Comparison of ENCODE assay signal across 11 mouse cellular contexts in genomic region chr7:112828016-112828695, GRCm38 (mm10).
DNase-seq lines count a peak whose midpoint lies in the region; ATAC-seq lines count a peak whose summit lies in the region.
"Had no signal": no experiment of that assay in that cellular context is flagged by ENCODE, and none has a peak within 500 bp of the region (broad histone marks: within the 10 kb centered on the region; RNA-seq: fewer than 3 reads in every experiment).

No protein-coding gene starts in this region.

- no peak for DNase-seq in hindbrain, embryonic 10.5 days (ENCODE audit: low spot score)
- no peak for DNase-seq in hindbrain, embryonic 11.5 days (ENCODE audit: low spot score)
- peak; percentile 50 for DNase-seq in adrenal gland, postnatal 14 days
- DNase-seq in kidney, adult 9 months = peak; percentile 93
- peak; percentile 74 for DNase-seq in lung, postnatal 25 days (ENCODE audit: low spot score)
- no peak for DNase-seq in retina, postnatal 1 day
- no peak for DNase-seq in cerebellum, adult 18-20 months
- DNase-seq: thymus, postnatal 25 days had no signal

- no peak for ATAC-seq in hindbrain, embryonic 11.5 days (ENCODE audit: low FRiP score)
- no peak for ATAC-seq in midbrain, embryonic 16.5 days
- ATAC-seq: midbrain, embryonic 15.5 days had no signal

- no peaks in the 10 kb centered on the region for H3K36me3 ChIP-seq in hindbrain, embryonic 10.5 days
- no peaks in the 10 kb centered on the region for H3K36me3 ChIP-seq in hindbrain, embryonic 11.5 days (ENCODE audit: control insufficient read depth, insufficient read depth, low read length)
- no peaks in the 10 kb centered on the region for H3K36me3 ChIP-seq in midbrain, embryonic 16.5 days (ENCODE audit: control insufficient read depth, insufficient read depth, low read length)
- H3K36me3 ChIP-seq: midbrain, embryonic 15.5 days had no signal

- WGBS in hindbrain, embryonic 10.5 days = 69% methylated on average over 10 of the region's 10 CpGs
- WGBS in hindbrain, embryonic 11.5 days = 60% methylated on average over 10 of the region's 10 CpGs
- WGBS in midbrain, embryonic 16.5 days = 59% methylated on average over 10 of the region's 10 CpGs

- H3K27me3 ChIP-seq in hindbrain, embryonic 10.5 days (ENCODE audit: insufficient read depth, poor library complexity, severe bottlenecking) = no peaks in the 10 kb centered on the region
- no peaks in the 10 kb centered on the region for H3K27me3 ChIP-seq in hindbrain, embryonic 11.5 days (ENCODE audit: control insufficient read depth, insufficient read depth, low read length)
- H3K27me3 ChIP-seq in midbrain, embryonic 16.5 days (ENCODE audit: control insufficient read depth, insufficient read depth, low read depth, low read length) = no peaks in the 10 kb centered on the region
- H3K27me3 ChIP-seq: midbrain, embryonic 15.5 days had no signal

- peaks cover 84% of the 10 kb centered on the region for H3K4me1 ChIP-seq in hindbrain, embryonic 10.5 days (replicated peaks)
- peaks cover 19% of the 10 kb centered on the region for H3K4me1 ChIP-seq in hindbrain, embryonic 11.5 days (replicated peaks; ENCODE audit: control insufficient read depth, insufficient read depth, low read length)
- H3K4me1 ChIP-seq in midbrain, embryonic 16.5 days (ENCODE audit: control insufficient read depth, insufficient read depth, low read length) = peaks cover 35% of the 10 kb centered on the region

- H3K9me3 ChIP-seq in hindbrain, embryonic 10.5 days = no peaks in the 10 kb centered on the region
- H3K9me3 ChIP-seq in hindbrain, embryonic 11.5 days (ENCODE audit: control insufficient read depth, low read length) = no peaks in the 10 kb centered on the region
- no peaks in the 10 kb centered on the region for H3K9me3 ChIP-seq in midbrain, embryonic 16.5 days (replicated peaks; ENCODE audit: control insufficient read depth, low read length, poor library complexity, severe bottlenecking)
- H3K9me3 ChIP-seq: midbrain, embryonic 15.5 days had no signal

- H3K4me2 ChIP-seq in hindbrain, embryonic 11.5 days (replicated peaks; ENCODE audit: low read depth, low read length) = no peak overlapping the region
- no peak overlapping the region for H3K4me2 ChIP-seq in midbrain, embryonic 16.5 days (ENCODE audit: low read length)
- H3K4me2 ChIP-seq: midbrain, embryonic 15.5 days had no signal

- no peak overlapping the region for H3K9ac ChIP-seq in hindbrain, embryonic 11.5 days (ENCODE audit: low read depth, low read length)
- no peak overlapping the region for H3K9ac ChIP-seq in midbrain, embryonic 16.5 days (ENCODE audit: low read depth, low read length)
- H3K9ac ChIP-seq: midbrain, embryonic 15.5 days had no signal

- peak overlapping the region; percentile 17 for H3K27ac ChIP-seq in hindbrain, embryonic 10.5 days
- no peak overlapping the region for H3K27ac ChIP-seq in hindbrain, embryonic 11.5 days (ENCODE audit: low read depth, low read length)
- H3K27ac ChIP-seq in midbrain, embryonic 16.5 days (ENCODE audit: low read length) = no peak overlapping the region
- H3K27ac ChIP-seq: left cerebral cortex, adult 2 months had no signal

- no peak overlapping the region for H3K4me3 ChIP-seq in hindbrain, embryonic 10.5 days
- no peak overlapping the region for H3K4me3 ChIP-seq in hindbrain, embryonic 11.5 days (ENCODE audit: low read depth, low read length)
- H3K4me3 ChIP-seq in midbrain, embryonic 16.5 days (ENCODE audit: low read depth, low read length) = no peak overlapping the region
- H3K4me3 ChIP-seq: left cerebral cortex, adult 2 months; midbrain, embryonic 15.5 days had no signal

Comparison
In these comparisons a context has a peak if more than half of its experiments do, and no peak if none do; other contexts are left out.
1. DNase-seq: peak in adrenal gland, postnatal 14 days (single experiment), kidney, adult 9 months (single experiment) and lung, postnatal 25 days (single experiment); none in hindbrain, embryonic 10.5 days (single experiment), hindbrain, embryonic 11.5 days (single experiment), retina, postnatal 1 day (single experiment) and cerebellum, adult 18-20 months (0 of 2).